Mouse (Mus musculus): ENCODE results near the gene Cyp3a57. TPM values are rescaled to one million over a fixed set of nuclear protein-coding genes. Genes with fewer than 3 reads are reported as not detected.

Gene Cyp3a57
- polyA plus RNA-seq (2012; ENCODE audit: low replicate concordance) = not detected in 2 replicates

GRCm38 (mm10) chr5:145344941-145345340 is at the start of gene Cyp3a57:
TSS of gene Cyp3a57 (plus strand) at chr5:145345279.

Other genes with a start within 250 kb of the Cyp3a57 start
- 1,579 and 2,966 TPM in 2 replicates for gene Arpc1b, start 231.1 kb upstream of the Cyp3a57 start, polyA plus RNA-seq (2012; ENCODE audit: low replicate concordance)
- gene Pdap1, start 205.0 kb upstream of the Cyp3a57 start, polyA plus RNA-seq (2012; ENCODE audit: low replicate concordance) = 31.3 and 71.5 TPM in 2 replicates
- 3.6 and 13.6 TPM in 2 replicates for gene Bud31, start 204.9 kb upstream of the Cyp3a57 start, polyA plus RNA-seq (2012; ENCODE audit: low replicate concordance)
- gene Ptcd1, start 178.2 kb upstream of the Cyp3a57 start, polyA plus RNA-seq (2012; ENCODE audit: low replicate concordance) = 17.5 and 25.2 TPM in 2 replicates
- 68.9 and 92.8 TPM in 2 replicates for gene Cpsf4, start 178.1 kb upstream of the Cyp3a57 start, polyA plus RNA-seq (2012; ENCODE audit: low replicate concordance)
- gene Atp5j2, start 153.2 kb upstream of the Cyp3a57 start, polyA plus RNA-seq (2012; ENCODE audit: low replicate concordance) = 10.0 and 60.4 TPM in 2 replicates
- 5.2 and 5.4 TPM in 2 replicates for gene Zkscan14, start 143.4 kb upstream of the Cyp3a57 start, polyA plus RNA-seq (2012; ENCODE audit: low replicate concordance)
- gene Zkscan5, start 140.7 kb upstream of the Cyp3a57 start, polyA plus RNA-seq (2012; ENCODE audit: low replicate concordance) = 1.2 and 2.8 TPM in 2 replicates
- gene Zfp655, start 113.6 kb upstream of the Cyp3a57 start, polyA plus RNA-seq (2012; ENCODE audit: low replicate concordance) = 20.9 and 38.4 TPM in 2 replicates
- 38.1 and 64.9 TPM in 2 replicates for gene Zscan25, start 64.8 kb upstream of the Cyp3a57 start, polyA plus RNA-seq (2012; ENCODE audit: low replicate concordance)
- not detected in 2 replicates for gene Cyp3a16, start 124.4 kb downstream of the Cyp3a57 start, polyA plus RNA-seq (2012; ENCODE audit: low replicate concordance)
- not detected in 2 replicates for gene Cyp3a41b, start 239.5 kb downstream of the Cyp3a57 start, polyA plus RNA-seq (2012; ENCODE audit: low replicate concordance)

Data from hematopoietic multipotent progenitor cell, adult 10-12 weeks (in vitro differentiated cells).